Mouse (Mus musculus): ENCODE data around the gene Iqcf1. TPM values are rescaled to one million over a fixed set of nuclear protein-coding genes. Genes with fewer than 3 reads are reported as not detected.
"Not testable (repeated sequence)": the region's sequence is repeated elsewhere in the genome, so short reads cannot be mapped to it uniquely, and the experiment has no call there.

The Iqcf1 gene
- polyA plus RNA-seq, 1 experiment from 2014 or later = not detected

DNA sequence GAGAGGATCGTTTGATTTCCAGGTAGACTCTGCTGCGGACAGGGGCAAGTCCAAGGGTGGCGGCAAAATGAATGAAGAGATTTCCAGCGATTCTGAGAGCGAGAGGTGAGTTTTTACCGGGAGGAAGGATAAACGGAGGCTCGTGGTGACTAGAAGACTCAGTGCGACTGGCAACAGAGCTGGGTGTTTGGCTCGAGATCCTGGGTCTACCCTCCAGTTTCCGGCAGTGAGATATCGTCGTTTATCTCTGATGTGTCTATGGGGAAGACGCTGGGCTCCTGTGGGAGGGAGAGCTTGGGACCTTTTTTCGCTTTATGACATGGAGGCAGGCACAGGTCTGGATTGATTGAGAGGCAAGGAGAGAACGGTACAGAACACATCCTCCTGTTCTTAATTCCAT, 22.1 kb upstream of the Iqcf1 start:
- peak overlapping the region; percentile 87 for H3K4me3 ChIP-seq (ENCODE audit: low read length)
- H3K27ac ChIP-seq (ENCODE audit: low read length) = peak overlapping the region; percentile 41; the same call in 1 of the 2 replicates
- peak overlapping the region; percentile 92 for H3K4me2 ChIP-seq (ENCODE audit: low read depth, low read length)
- no peaks in the 10 kb centered on the region for H3K9me3 ChIP-seq (ENCODE audit: control insufficient read depth, low read length)
- no peaks in the 10 kb centered on the region for H3K27me3 ChIP-seq (replicated peaks; ENCODE audit: control insufficient read depth, insufficient read depth, low read length)
- H3K9ac ChIP-seq (ENCODE audit: low read depth, low read length) = peak overlapping the region; percentile 73
- 3% methylated on average over 16 of the region's 16 CpGs for WGBS
- H3K36me3 ChIP-seq (ENCODE audit: control insufficient read depth, insufficient read depth, low read length) = peaks cover 6% of the 10 kb centered on the region; the same call in 1 of the 2 replicates
- H3K4me1 ChIP-seq (ENCODE audit: control insufficient read depth, insufficient read depth, low read length) = peaks cover 40% of the 10 kb centered on the region
- no peak for ATAC-seq

DNA sequence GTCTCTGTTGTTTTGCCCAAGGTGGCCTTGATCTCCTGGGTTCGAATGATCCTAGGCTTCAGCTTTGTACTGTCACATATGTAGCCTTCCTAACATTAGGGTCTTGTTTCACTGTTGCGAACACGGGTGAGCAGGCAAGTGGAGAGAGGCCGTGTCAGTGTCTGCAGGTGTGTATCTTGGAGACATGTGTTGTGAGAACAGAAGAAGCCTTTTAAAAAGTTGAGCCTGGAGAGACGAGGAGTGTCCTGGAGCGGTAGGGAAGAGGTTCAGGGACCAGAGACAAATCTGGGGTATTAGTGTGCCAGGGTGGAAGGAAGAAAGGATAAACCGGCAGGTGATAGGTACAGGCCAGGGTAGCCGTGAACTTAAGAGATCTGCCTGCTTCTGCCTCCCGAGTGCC, 21.7 kb upstream of the Iqcf1 start:
- ATAC-seq = no peak

DNA sequence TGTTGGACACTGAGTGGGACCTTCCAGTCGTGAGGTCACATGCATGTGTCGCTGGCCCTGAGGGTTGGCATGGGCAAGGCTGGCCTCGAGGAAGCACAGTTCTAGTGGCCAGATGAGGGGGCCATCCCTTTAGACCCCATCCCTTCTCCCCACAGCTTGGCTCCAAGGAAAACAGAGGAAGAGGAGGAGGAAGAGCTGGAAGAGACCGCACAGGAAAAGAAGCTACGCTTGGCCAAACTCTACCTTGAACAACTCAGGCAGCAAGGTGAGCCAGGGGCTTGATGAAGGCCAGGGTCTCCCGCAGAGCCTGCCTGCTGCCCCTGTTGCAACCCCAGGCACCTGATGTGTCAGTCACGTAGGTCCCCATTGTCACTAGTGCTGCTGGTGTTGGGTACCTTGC, 19.2 kb upstream of the Iqcf1 start:
- ATAC-seq = no peak
- Histone ChIP-seq H3K4me2 (ENCODE audit: low read depth, low read length) (no peak overlapping the region), H3K27ac (ENCODE audit: low read length) (no peak overlapping the region), H3K9ac (ENCODE audit: low read depth, low read length) (no peak overlapping the region), H3K36me3 (ENCODE audit: control insufficient read depth, insufficient read depth, low read length) (peaks cover 30% of the 10 kb centered on the region; the same call in 1 of the 2 replicates), H3K9me3 (ENCODE audit: control insufficient read depth, low read length) (no peaks in the 10 kb centered on the region), H3K4me3 (ENCODE audit: low read length) (no peak overlapping the region), H3K4me1 (ENCODE audit: control insufficient read depth, insufficient read depth, low read length) (peaks cover 17% of the 10 kb centered on the region), H3K27me3 (replicated peaks; ENCODE audit: control insufficient read depth, insufficient read depth, low read length) (no peaks in the 10 kb centered on the region)
- WGBS = 92% methylated on average over 7 of the region's 7 CpGs

More for the DNA sequence above, 21.7 kb upstream of the Iqcf1 start:
- peak overlapping the region; percentile 73 for H3K9ac ChIP-seq (ENCODE audit: low read depth, low read length)
- H3K27me3 ChIP-seq (replicated peaks; ENCODE audit: control insufficient read depth, insufficient read depth, low read length) = no peaks in the 10 kb centered on the region
- WGBS = 78% methylated on average over 9 of the region's 9 CpGs
- H3K4me3 ChIP-seq (ENCODE audit: low read length) = peak overlapping the region; percentile 87
- H3K4me2 ChIP-seq (ENCODE audit: low read depth, low read length) = peak overlapping the region; percentile 92
- peaks cover 10% of the 10 kb centered on the region; the same call in 1 of the 2 replicates for H3K36me3 ChIP-seq (ENCODE audit: control insufficient read depth, insufficient read depth, low read length)
- peaks cover 39% of the 10 kb centered on the region for H3K4me1 ChIP-seq (ENCODE audit: control insufficient read depth, insufficient read depth, low read length)
- H3K9me3 ChIP-seq (ENCODE audit: control insufficient read depth, low read length) = no peaks in the 10 kb centered on the region
- H3K27ac ChIP-seq (ENCODE audit: low read length) = no peak overlapping the region

DNA sequence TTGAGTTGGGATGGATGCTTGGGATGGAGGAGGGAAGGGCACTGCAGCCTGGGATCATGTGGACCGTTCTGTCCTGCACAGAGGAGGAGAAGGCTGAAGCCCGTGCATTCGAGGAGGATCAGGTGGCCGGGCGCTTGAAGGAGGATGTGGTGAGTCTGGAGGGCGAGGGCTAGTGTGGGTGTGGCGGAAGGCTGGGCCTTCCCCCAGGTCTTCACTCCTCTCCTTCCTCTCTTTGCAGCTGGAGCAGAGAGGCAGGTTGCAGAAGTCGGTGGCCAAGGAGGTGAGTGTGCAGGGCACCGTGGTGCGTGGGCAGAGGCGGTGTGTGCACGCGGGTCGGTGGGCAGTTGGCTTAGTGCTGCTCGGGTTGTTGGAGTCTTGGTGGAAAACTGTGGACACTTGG, 18.7 kb upstream of the Iqcf1 start:
- H3K4me3 ChIP-seq (ENCODE audit: low read length) = no peak overlapping the region
- peaks cover 13% of the 10 kb centered on the region for H3K4me1 ChIP-seq (ENCODE audit: control insufficient read depth, insufficient read depth, low read length)
- H3K27me3 ChIP-seq (replicated peaks; ENCODE audit: control insufficient read depth, insufficient read depth, low read length) = no peaks in the 10 kb centered on the region
- H3K4me2 ChIP-seq (ENCODE audit: low read depth, low read length) = no peak overlapping the region
- H3K36me3 ChIP-seq (ENCODE audit: control insufficient read depth, insufficient read depth, low read length) = peaks cover 30% of the 10 kb centered on the region; the same call in 1 of the 2 replicates
- H3K9me3 ChIP-seq (ENCODE audit: control insufficient read depth, low read length) = no peaks in the 10 kb centered on the region
- no peak for ATAC-seq
- no peak overlapping the region for H3K9ac ChIP-seq (ENCODE audit: low read depth, low read length)
- 94% methylated on average over 15 of the region's 15 CpGs for WGBS
- no peak overlapping the region for H3K27ac ChIP-seq (ENCODE audit: low read length)

DNA sequence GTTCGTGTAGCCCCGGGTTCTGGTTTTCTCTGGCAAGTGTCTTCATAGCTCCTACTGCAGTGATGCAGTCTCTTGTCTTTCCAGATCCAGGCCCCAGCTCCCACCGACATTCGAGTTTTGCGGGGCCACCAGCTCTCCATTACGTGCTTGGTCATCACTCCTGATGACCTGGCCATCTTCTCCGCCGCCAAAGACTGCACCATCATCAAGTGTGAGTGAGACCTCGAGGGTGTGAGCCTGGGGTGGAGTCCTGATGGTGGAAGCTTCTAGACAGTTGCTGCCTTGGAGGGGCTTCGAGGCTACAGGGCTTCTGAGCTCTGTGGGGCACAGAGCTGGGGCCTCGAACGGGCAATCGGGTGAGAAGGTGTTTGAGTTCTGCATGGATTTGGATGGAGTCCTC, 18.1 kb upstream of the Iqcf1 start:
- ATAC-seq = no peak
- no peaks in the 10 kb centered on the region for H3K27me3 ChIP-seq (replicated peaks; ENCODE audit: control insufficient read depth, insufficient read depth, low read length)
- peaks cover 7% of the 10 kb centered on the region for H3K4me1 ChIP-seq (ENCODE audit: control insufficient read depth, insufficient read depth, low read length)
- WGBS = 93% methylated on average over 13 of the region's 13 CpGs
- H3K4me2 ChIP-seq (ENCODE audit: low read depth, low read length) = no peak overlapping the region
- no peak overlapping the region for H3K4me3 ChIP-seq (ENCODE audit: low read length)
- H3K9me3 ChIP-seq (ENCODE audit: control insufficient read depth, low read length) = no peaks in the 10 kb centered on the region
- H3K36me3 ChIP-seq (ENCODE audit: control insufficient read depth, insufficient read depth, low read length) = peaks cover 30% of the 10 kb centered on the region; the same call in 1 of the 2 replicates
- no peak overlapping the region for H3K9ac ChIP-seq (ENCODE audit: low read depth, low read length)
- no peak overlapping the region for H3K27ac ChIP-seq (ENCODE audit: low read length)

DNA sequence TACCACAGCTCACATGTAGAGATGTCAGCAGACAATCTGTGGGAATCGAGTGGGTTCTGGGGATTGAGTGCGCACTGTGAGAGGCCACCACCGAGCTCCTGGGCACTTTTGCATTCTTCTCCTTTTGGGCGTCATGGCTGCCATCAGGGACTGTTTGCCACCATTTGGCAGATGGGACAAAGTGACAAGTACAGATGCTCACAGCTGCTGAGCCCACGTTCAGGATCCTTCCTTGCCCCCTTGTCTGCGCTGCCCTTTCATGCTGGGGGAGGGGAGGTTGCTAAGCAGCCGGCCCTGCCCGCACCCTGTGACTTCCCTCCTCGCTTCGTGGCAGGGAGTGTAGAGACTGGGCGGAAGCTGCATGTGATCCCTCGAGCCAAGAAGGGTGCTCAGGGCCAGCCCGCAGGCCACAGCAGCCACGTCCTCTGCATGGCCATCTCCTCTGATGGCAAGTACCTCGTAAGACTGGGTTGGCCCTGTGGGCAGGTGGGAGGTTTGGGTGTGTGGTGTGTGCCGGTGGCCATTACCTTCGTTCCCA, 17.1 kb upstream of the Iqcf1 start:
- H3K4me3 ChIP-seq (ENCODE audit: low read length) = no peak overlapping the region
- no peak overlapping the region for H3K9ac ChIP-seq (ENCODE audit: low read depth, low read length)
- ATAC-seq = no peak
- H3K9me3 ChIP-seq (ENCODE audit: control insufficient read depth, low read length) = no peaks in the 10 kb centered on the region
- H3K27me3 ChIP-seq (replicated peaks; ENCODE audit: control insufficient read depth, insufficient read depth, low read length) = no peaks in the 10 kb centered on the region
- peaks cover 7% of the 10 kb centered on the region for H3K4me1 ChIP-seq (ENCODE audit: control insufficient read depth, insufficient read depth, low read length)
- WGBS = 88% methylated on average over 17 of the region's 17 CpGs
- peaks cover 30% of the 10 kb centered on the region; the same call in 1 of the 2 replicates for H3K36me3 ChIP-seq (ENCODE audit: control insufficient read depth, insufficient read depth, low read length)
- no peak overlapping the region for H3K4me2 ChIP-seq (ENCODE audit: low read depth, low read length)
- H3K27ac ChIP-seq (ENCODE audit: low read length) = no peak overlapping the region

DNA sequence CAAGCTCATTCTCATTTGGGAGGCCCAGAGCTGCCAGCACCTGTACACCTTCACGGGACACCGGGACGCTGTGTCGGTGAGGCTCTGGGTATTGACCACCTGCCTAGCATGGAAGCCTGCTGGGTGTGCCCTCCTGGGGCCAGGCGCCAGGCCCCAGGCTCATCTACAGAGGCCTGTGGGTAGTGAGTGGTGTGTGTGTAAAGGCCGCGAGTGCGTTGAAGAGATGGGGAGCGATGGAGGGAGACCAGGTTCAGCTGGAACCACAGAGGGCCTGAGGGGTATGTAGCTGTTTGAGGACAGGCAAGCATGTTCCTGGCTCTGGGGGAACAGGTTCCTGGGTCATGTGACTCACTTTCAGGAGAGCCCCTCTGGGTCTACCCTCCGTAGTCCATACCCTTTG, 16.6 kb upstream of the Iqcf1 start:
- no peak overlapping the region for H3K4me2 ChIP-seq (ENCODE audit: low read depth, low read length)

DNA sequence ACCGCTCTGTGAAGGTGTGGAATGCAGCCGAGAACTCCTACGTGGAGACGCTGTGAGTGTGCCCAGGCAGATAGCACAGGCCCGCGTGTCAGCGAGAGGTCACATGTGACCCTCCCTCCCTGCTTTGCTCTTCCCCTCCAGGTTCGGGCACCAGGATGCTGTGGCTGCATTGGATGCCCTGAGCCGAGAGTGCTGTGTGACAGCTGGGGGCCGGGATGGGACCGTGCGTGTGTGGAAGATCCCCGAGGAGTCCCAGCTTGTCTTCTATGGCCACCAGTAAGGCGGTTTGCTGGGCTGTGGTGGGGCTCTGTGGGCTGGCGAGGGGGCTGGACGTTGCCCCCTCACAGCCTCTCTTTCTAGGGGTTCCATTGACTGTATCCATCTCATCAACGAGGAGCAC, 16.2 kb upstream of the Iqcf1 start:
- no peak overlapping the region for H3K4me2 ChIP-seq (ENCODE audit: low read depth, low read length)
- H3K27ac ChIP-seq (ENCODE audit: low read length) = no peak overlapping the region
- no peak overlapping the region for H3K4me3 ChIP-seq (ENCODE audit: low read length)
- H3K36me3 ChIP-seq (ENCODE audit: control insufficient read depth, insufficient read depth, low read length) = peaks cover 30% of the 10 kb centered on the region; the same call in 1 of the 2 replicates
- WGBS = 93% methylated on average over 17 of the region's 17 CpGs
- H3K9me3 ChIP-seq (ENCODE audit: control insufficient read depth, low read length) = no peaks in the 10 kb centered on the region
- H3K27me3 ChIP-seq (replicated peaks; ENCODE audit: control insufficient read depth, insufficient read depth, low read length) = no peaks in the 10 kb centered on the region
- no peak overlapping the region for H3K9ac ChIP-seq (ENCODE audit: low read depth, low read length)
- no peak for ATAC-seq
- H3K4me1 ChIP-seq (ENCODE audit: control insufficient read depth, insufficient read depth, low read length) = no peaks in the 10 kb centered on the region

More for the DNA sequence above, 16.6 kb upstream of the Iqcf1 start:
- no peaks in the 10 kb centered on the region for H3K9me3 ChIP-seq (ENCODE audit: control insufficient read depth, low read length)
- 96% methylated on average over 10 of the region's 10 CpGs for WGBS
- H3K36me3 ChIP-seq (ENCODE audit: control insufficient read depth, insufficient read depth, low read length) = peaks cover 30% of the 10 kb centered on the region; the same call in 1 of the 2 replicates
- H3K27ac ChIP-seq (ENCODE audit: low read length) = no peak overlapping the region
- H3K4me1 ChIP-seq (ENCODE audit: control insufficient read depth, insufficient read depth, low read length) = peaks cover 2% of the 10 kb centered on the region; the same call in 1 of the 2 replicates
- H3K9ac ChIP-seq (ENCODE audit: low read depth, low read length) = no peak overlapping the region
- no peak overlapping the region for H3K4me3 ChIP-seq (ENCODE audit: low read length)
- no peak for ATAC-seq
- H3K27me3 ChIP-seq (replicated peaks; ENCODE audit: control insufficient read depth, insufficient read depth, low read length) = no peaks in the 10 kb centered on the region

DNA sequence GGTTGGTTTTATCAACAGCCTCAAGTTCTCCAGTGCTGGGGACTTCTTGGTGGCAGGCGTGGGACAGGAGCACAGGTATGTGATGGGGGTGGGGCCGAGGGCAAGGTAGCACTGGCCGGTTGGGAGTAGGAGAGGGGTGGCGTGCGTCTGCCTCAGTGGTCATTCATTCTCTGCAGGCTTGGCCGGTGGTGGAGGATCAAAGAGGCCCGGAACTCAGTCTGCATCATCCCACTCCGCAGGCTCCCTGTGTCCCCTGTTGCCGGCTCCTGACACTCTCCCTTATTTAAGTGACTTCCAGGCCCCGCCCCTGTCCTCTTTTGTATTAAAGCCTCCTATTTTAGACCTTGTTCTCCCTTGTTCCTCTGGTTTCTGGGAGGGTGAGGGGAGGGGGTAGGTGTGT, 14.7 kb upstream of the Iqcf1 start:
- no peaks in the 10 kb centered on the region for H3K9me3 ChIP-seq (ENCODE audit: control insufficient read depth, low read length)
- no peaks in the 10 kb centered on the region for H3K4me1 ChIP-seq (ENCODE audit: control insufficient read depth, insufficient read depth, low read length)
- no peak overlapping the region for H3K27ac ChIP-seq (ENCODE audit: low read length)
- WGBS = 84% methylated on average over 10 of the region's 10 CpGs
- no peak for ATAC-seq
- H3K36me3 ChIP-seq (ENCODE audit: control insufficient read depth, insufficient read depth, low read length) = peaks cover 30% of the 10 kb centered on the region; the same call in 1 of the 2 replicates
- no peak overlapping the region for H3K4me2 ChIP-seq (ENCODE audit: low read depth, low read length)
- no peak overlapping the region for H3K9ac ChIP-seq (ENCODE audit: low read depth, low read length)
- H3K27me3 ChIP-seq (replicated peaks; ENCODE audit: control insufficient read depth, insufficient read depth, low read length) = no peaks in the 10 kb centered on the region
- H3K4me3 ChIP-seq (ENCODE audit: low read length) = no peak overlapping the region

DNA sequence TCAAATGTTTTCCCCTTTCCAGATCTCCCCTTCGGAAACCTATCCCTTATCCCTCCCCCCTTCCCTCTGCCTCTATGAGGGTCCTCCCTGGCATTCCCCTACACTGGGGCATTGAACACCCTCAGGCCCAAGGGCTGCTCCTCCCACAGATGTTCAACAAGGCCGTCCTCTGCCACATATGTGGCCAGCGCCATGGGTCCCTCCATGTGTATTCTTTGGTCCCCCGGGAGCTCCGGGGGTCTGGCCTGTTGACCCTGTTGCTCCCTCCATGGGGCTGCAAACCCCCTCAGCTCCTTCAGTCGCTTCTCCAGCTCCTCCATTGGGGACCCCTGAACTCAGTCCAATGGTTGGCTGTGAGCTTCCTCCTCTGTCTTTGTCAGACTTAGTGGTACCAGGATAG, 12.2 kb upstream of the Iqcf1 start:
- peaks cover 25% of the 10 kb centered on the region; the same call in 1 of the 2 replicates for H3K36me3 ChIP-seq (ENCODE audit: control insufficient read depth, insufficient read depth, low read length)
- not testable (repeated sequence) for H3K9ac ChIP-seq (ENCODE audit: low read depth, low read length); H3K27ac ChIP-seq (ENCODE audit: low read length); H3K27me3 ChIP-seq (replicated peaks; ENCODE audit: control insufficient read depth, insufficient read depth, low read length); H3K4me3 ChIP-seq (ENCODE audit: low read length); H3K4me1 ChIP-seq (ENCODE audit: control insufficient read depth, insufficient read depth, low read length); ATAC-seq; H3K9me3 ChIP-seq (ENCODE audit: control insufficient read depth, low read length); H3K4me2 ChIP-seq (ENCODE audit: low read depth, low read length)
- WGBS = 82% methylated on average over 6 of the region's 6 CpGs
